Mouse (Mus musculus): ENCODE measurements around the gene Il6st.

Gene Il6st

DNA sequence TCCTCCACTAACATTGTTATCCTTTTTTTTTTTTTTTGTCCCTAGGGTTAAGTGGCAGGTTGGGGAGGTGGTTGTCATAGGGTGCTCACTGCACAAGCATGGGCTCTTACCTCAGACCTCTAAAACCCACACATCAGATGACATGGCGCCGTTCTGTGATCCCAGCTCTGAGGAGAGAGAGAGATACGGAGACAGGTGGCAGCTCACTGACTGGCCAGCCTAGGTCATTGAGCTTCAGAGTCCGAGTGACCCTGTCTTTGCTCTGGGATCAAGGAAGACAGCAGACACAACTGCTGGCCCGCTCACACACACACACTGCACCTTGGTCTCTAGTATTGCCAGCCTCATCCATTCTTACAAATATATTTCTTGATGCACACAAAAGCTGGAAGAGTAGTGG is 18.7 kb downstream of the Il6st start:
- no peak for DNase-seq (ENCODE audit: low spot score in 2 of 2)

DNA sequence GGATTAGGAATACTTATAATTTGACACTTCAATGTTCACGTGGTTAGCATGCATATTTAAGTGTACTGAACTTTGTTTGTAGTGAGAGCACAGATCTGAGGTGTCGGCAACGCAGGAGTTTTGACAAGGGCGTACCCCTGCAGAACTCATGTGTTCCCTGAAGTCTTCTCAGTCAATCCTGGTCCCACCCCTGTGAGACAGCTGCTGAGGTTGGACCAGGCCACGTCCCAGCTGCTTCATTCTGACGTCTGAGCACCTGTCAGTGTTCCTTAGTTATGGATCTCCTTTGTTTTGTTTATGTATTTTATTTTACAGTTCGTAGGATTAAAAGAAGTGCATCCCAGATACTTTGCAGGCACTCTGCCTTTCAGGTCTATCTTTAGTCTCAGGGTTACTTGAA is 19.1 kb downstream of the Il6st start:
- DNase-seq (ENCODE audit: low spot score in 2 of 2): no peak

- DNase-seq (ENCODE audit: low spot score in 2 of 2): no peak
Measured at GRCm38 (mm10) chr13:112486236-112486635, 22.4 kb downstream of the Il6st start.

DNA sequence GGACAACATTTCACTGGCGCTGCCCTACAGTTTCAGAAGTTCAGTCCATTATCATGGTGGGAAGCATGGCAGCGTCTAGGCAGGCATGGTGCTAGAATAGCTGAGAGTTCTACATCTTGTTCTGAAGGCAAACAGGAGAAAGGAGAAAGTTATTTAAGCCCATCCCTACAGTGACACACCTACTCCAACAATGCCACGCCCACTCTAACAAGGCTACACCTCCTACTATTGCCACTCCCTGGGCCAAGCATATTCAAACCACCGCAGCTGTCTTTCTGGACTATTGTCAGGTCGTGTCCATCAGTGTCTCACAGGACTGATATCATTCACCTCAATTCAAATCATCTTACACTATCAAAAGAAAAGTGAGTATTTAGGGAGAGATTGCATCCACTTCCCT is 22.8 kb downstream of the Il6st start:
- no peak for DNase-seq (ENCODE audit: low spot score in 2 of 2)

- no peak for DNase-seq (ENCODE audit: low spot score in 2 of 2)
Measured at GRCm38 (mm10) chr13:112490036-112490435, 26.2 kb downstream of the Il6st start.

DNA sequence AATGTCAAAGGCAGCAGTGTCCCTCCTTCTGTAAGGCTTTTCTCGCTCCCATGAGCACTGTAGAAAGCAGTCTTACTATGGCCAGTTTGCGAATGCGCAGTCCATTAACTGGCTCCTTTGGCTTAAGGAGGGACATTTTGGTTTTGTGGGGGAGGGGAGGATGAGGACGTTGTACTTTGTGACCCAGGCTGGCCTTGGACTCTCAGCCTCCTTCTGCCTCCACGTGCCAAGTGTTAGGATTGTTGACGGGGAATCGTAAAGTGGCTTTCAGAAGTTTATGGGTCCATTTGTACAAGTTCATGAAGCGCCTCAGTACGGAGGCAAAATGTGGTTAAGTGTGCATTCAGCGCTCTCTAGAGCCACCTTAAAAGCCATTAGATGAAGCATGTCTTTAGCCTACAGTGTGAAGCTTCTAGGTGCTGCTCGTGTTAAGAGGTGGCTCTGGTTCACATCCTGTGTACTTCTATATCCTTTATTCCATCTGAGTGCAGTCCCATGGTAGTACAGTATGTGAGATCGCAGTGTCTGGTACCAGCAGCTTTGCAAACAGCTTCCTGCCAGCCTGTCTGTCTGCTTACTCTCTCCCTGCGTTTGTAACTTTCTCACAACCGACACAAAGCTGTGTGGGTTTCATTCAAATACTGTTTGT is 27.9 kb downstream of the Il6st start:
- no peak for DNase-seq (ENCODE audit: low spot score in 2 of 2)

GRCm38 (mm10) chr13:112492285-112492678 is 28.4 kb downstream of the Il6st start:
- DNase-seq (ENCODE audit: low spot score in 2 of 2): no peak

DNA sequence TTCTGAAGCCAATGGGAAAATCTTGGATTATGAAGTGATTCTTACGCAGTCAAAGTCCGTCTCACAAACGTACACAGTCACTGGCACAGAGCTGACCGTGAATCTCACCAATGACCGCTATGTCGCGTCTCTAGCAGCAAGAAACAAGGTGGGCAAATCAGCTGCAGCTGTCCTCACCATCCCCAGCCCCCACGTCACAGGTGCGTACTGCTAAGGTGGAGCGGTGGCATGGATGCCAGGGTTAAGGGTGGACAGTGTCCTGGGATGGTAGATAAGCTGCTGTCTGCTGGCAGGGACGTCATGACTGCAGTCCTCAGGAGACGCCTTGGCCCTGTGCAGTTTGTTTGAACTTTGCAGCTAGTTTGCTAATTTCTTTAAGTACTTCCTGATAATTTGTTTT is 30.7 kb downstream of the Il6st start:
- no peak for DNase-seq (ENCODE audit: low spot score in 2 of 2)

- no peak for DNase-seq (ENCODE audit: low spot score in 2 of 2)
Measured at GRCm38 (mm10) chr13:112500027-112500426, 36.2 kb downstream of the Il6st start.

GRCm38 (mm10) chr13:112500466-112500865 is 36.6 kb downstream of the Il6st start:
- DNase-seq (ENCODE audit: low spot score in 2 of 2): no peak

GRCm38 (mm10) chr13:112503846-112504245 is 40.0 kb downstream of the Il6st start:
- no peak for DNase-seq (ENCODE audit: low spot score in 2 of 2)

DNA sequence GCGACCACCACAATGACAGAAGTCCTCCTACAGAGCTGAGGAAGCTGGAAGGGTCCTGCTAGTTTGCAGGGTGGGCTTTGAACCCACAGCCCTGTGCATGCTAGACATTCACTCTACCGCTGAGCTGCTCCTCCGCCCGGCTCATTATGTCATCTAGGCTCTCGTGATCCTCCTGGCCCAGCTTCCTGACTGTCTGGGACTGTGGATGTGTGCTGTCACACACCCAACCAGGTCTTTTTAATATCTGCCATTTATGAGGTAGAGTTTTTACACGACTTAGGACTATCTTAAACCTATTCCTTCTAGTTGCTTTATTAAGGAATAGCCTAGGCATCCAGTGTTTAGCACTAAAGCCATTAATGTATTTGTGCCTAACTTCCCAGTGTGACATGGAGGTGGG is 41.6 kb downstream of the Il6st start:
- DNase-seq (ENCODE audit: low spot score in 2 of 2): no peak

GRCm38 (mm10) chr13:112506766-112507165 is 42.9 kb downstream of the Il6st start:
- DNase-seq (ENCODE audit: low spot score in 2 of 2): no peak

GRCm38 (mm10) chr13:112507691-112508090 is 43.8 kb downstream of the Il6st start:
- DNase-seq (ENCODE audit: low spot score in 2 of 2): no peak

DNA sequence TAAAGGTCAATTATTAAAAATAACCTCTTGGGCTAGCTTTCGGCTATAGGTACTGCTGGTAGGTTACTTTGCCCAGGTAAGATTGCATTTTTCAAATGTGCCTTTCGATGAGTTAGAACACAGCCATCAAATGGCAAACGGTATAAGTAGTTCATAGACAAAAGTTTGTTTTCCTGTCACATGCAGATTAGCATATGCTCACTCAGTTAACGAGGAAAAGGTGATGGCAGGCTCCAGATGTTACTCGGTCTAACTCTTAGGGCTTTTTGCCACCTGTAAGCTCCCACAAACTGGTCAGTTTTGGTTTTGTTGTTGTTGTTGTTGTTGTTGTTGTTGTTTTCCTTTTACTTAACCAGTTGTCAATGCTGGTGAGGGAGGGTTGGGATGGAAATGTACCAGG is 44.6 kb downstream of the Il6st start:
- no peak for DNase-seq (ENCODE audit: low spot score in 2 of 2)

DNA sequence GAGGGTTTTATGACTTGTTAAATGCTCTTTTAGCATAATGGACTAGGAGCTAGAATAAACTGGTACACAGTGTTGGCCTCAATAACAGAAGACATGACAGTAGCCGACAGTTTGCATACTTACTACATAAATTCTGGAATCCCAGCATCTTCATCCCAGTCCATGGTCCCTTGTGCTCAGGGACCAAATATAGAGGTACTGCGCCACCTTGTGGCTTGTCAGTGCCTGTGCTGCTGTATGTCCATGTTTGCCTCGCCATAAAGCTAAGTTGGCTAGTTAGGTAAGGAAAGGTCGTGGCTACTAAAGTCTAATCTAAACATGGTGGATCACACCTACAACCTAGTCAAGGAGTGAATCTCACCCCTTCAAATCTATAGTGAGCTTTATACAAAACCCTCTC is 45.6 kb downstream of the Il6st start:
- DNase-seq (ENCODE audit: low spot score in 2 of 2): peak in 1 of 2 experiments; percentile 50

- no peak for DNase-seq (ENCODE audit: low spot score in 2 of 2)
Measured at GRCm38 (mm10) chr13:112510437-112511212, 46.8 kb downstream of the Il6st start.

DNA sequence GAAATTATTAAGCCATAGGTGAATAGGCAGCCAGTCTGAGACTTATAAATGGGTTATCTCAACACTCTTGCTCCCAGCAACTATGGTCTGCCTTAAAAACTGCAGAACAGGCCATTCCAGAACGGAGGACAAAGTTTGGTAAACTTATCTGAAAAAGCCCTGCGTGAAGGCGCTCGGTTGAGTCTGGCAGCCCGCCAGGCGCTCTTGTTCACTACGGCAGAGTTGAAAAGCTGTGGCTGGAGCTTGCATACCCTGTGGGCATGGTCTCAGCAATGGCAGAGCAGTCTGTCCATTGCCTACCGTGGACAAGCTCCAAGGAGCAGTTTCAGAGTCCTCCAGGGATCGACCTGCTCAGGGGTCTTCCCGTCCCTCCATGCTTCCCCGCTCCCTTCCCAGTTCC is 47.4 kb downstream of the Il6st start:
- DNase-seq (ENCODE audit: low spot score in 2 of 2): no peak

DNA sequence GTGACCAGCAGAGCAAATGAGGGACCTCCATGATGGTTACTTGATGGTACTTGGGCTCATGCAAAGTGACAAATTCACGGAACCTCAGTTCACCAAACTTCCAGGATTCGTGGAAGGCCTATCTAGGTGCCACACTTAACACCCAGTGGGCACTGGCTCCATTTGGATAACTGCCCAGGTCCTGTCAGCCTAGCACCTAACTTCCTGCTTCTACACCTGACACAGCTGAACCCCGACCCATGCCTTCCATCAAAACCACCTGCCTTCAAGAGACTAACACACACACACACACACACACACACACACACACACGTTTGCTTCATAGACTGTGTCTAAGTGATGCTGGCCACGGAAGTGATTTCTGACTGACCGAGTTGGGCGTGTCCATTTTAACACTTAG is 47.9 kb downstream of the Il6st start:
- DNase-seq (ENCODE audit: low spot score in 2 of 2): no peak

- no peak for DNase-seq (ENCODE audit: low spot score in 2 of 2)
Measured at GRCm38 (mm10) chr13:112512824-112513223, 49.0 kb downstream of the Il6st start.

- DNase-seq (ENCODE audit: low spot score in 2 of 2): no peak
Measured at GRCm38 (mm10) chr13:112514546-112514945, 50.7 kb downstream of the Il6st start.

DNA sequence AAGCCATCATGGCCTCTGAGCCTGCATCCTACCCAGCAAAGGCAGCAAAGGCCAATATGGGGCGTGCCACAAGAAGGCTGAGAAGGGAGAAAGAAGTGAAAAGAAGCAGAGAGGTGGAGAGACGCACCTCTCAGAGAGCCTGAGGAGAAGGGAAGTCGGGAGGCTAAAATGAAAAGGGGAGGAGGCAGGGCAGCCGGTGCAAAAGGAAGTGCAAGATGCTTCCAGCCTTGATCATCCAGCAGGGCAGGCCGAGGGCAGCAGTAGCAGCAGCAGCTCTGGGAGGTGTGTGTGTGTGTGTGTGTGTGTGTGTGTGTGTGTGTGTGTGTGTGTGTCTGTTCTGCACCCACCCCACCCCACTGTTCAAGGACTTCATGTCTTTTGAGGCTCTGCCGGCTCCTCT is 58.4 kb downstream of the Il6st start:
- no peak for DNase-seq (ENCODE audit: low spot score in 2 of 2)

GRCm38 (mm10) chr13:112522896-112523295 is 59.0 kb downstream of the Il6st start:
- DNase-seq (ENCODE audit: low spot score in 2 of 2): no peak

Data from frontal cortex, postnatal 10 days (tissue).